Mouse (Mus musculus): ENCODE measurements around the gene Arid5b.
A peak's percentile ranks its signal among the peaks of the same experiment; 100 is the strongest.

Gene Arid5b

GRCm38 (mm10) chr10:68168141-68168540 is 110.4 kb downstream of the Arid5b start:
- DNase-seq (ENCODE audit: extremely low read depth, insufficient read length, low spot score): no peak

- no peak for DNase-seq (ENCODE audit: extremely low read depth, insufficient read length, low spot score)
Measured at GRCm38 (mm10) chr10:68167118-68167517, 111.4 kb downstream of the Arid5b start.

GRCm38 (mm10) chr10:68166695-68167086 is 111.8 kb downstream of the Arid5b start:
- no peak for DNase-seq (ENCODE audit: extremely low read depth, insufficient read length, low spot score)

GRCm38 (mm10) chr10:68165709-68166694 is 112.5 kb downstream of the Arid5b start:
- DNase-seq (ENCODE audit: extremely low read depth, insufficient read length, low spot score): peak; percentile 33

GRCm38 (mm10) chr10:68164723-68165706 is 113.5 kb downstream of the Arid5b start:
- DNase-seq (ENCODE audit: extremely low read depth, insufficient read length, low spot score): no peak

GRCm38 (mm10) chr10:68164137-68164536 is 114.4 kb downstream of the Arid5b start:
- no peak for DNase-seq (ENCODE audit: extremely low read depth, insufficient read length, low spot score)

GRCm38 (mm10) chr10:68159759-68160158 is 118.8 kb downstream of the Arid5b start:
- no peak for DNase-seq (ENCODE audit: extremely low read depth, insufficient read length, low spot score)

GRCm38 (mm10) chr10:68158555-68158954 is 120.0 kb downstream of the Arid5b start:
- no peak for DNase-seq (ENCODE audit: extremely low read depth, insufficient read length, low spot score)

- DNase-seq (ENCODE audit: extremely low read depth, insufficient read length, low spot score): no peak
Measured at GRCm38 (mm10) chr10:68157511-68157910, 121.0 kb downstream of the Arid5b start.

GRCm38 (mm10) chr10:68156646-68157245 is 121.8 kb downstream of the Arid5b start:
- peak; percentile 31 for DNase-seq (ENCODE audit: extremely low read depth, insufficient read length, low spot score)

- DNase-seq (ENCODE audit: extremely low read depth, insufficient read length, low spot score): peak; percentile 51
Measured at GRCm38 (mm10) chr10:68156159-68156558, 122.4 kb downstream of the Arid5b start.

GRCm38 (mm10) chr10:68155431-68156119 is 123.0 kb downstream of the Arid5b start:
- DNase-seq (ENCODE audit: extremely low read depth, insufficient read length, low spot score): no peak

GRCm38 (mm10) chr10:68154046-68154765 is 124.3 kb downstream of the Arid5b start:
- DNase-seq (ENCODE audit: extremely low read depth, insufficient read length, low spot score): no peak

- DNase-seq (ENCODE audit: extremely low read depth, insufficient read length, low spot score): no peak
Measured at GRCm38 (mm10) chr10:68153344-68154045, 125.0 kb downstream of the Arid5b start.

GRCm38 (mm10) chr10:68148495-68148894 is 130.0 kb downstream of the Arid5b start:
- no peak for DNase-seq (ENCODE audit: extremely low read depth, insufficient read length, low spot score)

GRCm38 (mm10) chr10:68147730-68148129 is 130.8 kb downstream of the Arid5b start:
- DNase-seq (ENCODE audit: extremely low read depth, insufficient read length, low spot score): no peak

- peak; percentile 35 for DNase-seq (ENCODE audit: extremely low read depth, insufficient read length, low spot score)
Measured at GRCm38 (mm10) chr10:68146842-68147241, 131.7 kb downstream of the Arid5b start.

- DNase-seq (ENCODE audit: extremely low read depth, insufficient read length, low spot score): no peak
Measured at GRCm38 (mm10) chr10:68145286-68145950, 133.1 kb downstream of the Arid5b start.
